Mouse (Mus musculus): ENCODE measurements around the gene Ogdh.

DNA sequence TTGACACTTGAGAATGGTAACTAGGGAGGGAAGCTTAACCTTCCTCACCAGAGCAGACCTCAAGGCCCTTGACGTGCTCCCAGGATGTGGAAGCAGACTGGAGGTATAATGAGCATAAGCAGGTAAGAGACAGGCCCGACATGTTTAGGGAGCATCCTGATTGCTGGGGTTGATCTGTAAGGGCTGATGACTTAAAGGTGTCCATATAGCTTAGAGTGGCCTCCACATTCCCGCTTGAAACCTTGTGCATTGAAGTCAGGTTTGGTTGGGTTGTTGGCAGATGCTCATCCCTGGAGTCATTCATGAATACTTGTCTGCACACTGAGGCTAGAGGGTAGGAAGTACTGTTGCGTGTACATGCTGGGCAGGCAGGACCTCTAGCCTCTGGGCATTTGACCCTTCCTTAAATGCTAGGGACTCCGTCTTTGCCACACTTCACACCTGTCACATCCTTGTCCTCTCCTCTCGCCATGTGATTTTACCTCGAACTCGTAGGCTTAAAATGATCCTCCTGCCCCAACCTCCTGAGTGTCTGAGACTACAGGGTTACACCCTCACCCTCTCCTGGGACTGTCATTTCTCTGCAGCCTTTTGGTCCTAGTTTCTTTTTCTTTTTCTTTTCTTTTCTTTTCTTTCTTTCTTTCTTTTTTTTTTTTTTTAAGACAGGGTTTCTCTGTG lies 99.1 kb downstream of the Ogdh start:
- TF ChIP-seq CTCF (IDR thresholded peaks at IDR 0.05; ENCODE audit: low read depth) (no peak), EP300 (IDR thresholded peaks at IDR 0.05; ENCODE audit: low read depth) (no peak)
